Mouse (Mus musculus) hindbrain, postnatal 0 days (tissue): Measurements from ENCODE around the gene Csgalnact2. TPM values are rescaled to one million over a fixed set of nuclear protein-coding genes. Genes with fewer than 3 reads are reported as not detected.

Experiments used
- ATAC-seq: fragments of 200-750 bp; cut with Nextera tagmentation; 2 replicates; pipeline ENCODE4 v1.8.0; 2017; ENCODE audit warnings: mild to moderate bottlenecking, moderate TSS enrichment, moderate library complexity
- DNase-seq: peaks from one replicate; pipeline ENCODE4 v3.0.0-alpha.2; 2015; ENCODE audit warnings: low spot score
- H3K27ac ChIP-seq: fragments of 300-500 bp; sonication (generic); 2 replicates; pipeline ENCODE4 v1.5.1; 2014; ENCODE audit warnings: mild to moderate bottlenecking
- H3K27me3 ChIP-seq: fragments of 300-500 bp; sonication (generic); 2 replicates; pipeline ENCODE4 v1.6.1; 2014; ENCODE audit warnings: low read length, mixed read lengths; ENCODE audit not compliant: insufficient read depth
- H3K36me3 ChIP-seq: fragments of 300-500 bp; sonication (generic); 2 replicates; pipeline ENCODE4 v1.6.1; 2014; ENCODE audit warnings: low read length, mixed read lengths; ENCODE audit not compliant: insufficient read depth
- H3K4me1 ChIP-seq: fragments of 300-500 bp; sonication (generic); 2 replicates; pipeline ENCODE4 v1.6.1; 2014; ENCODE audit warnings: antibody characterized with exemption, low read length, mixed read lengths; ENCODE audit not compliant: insufficient read depth
- H3K4me2 ChIP-seq: fragments of 300-500 bp; sonication (generic); 2 replicates; pipeline ENCODE4 v1.6.1; 2014; ENCODE audit warnings: low read depth, mild to moderate bottlenecking, low read length, moderate library complexity, mixed read lengths
- H3K4me3 ChIP-seq: fragments of 300-500 bp; sonication (generic); 2 replicates; pipeline ENCODE4 v1.5.1; 2014; ENCODE audit warnings: low read length
- H3K9ac ChIP-seq: fragments of 300-500 bp; sonication (generic); replicated peaks from 2 replicates; pipeline ENCODE4 v1.6.1; 2014; ENCODE audit warnings: mild to moderate bottlenecking, low read length, moderate library complexity, mixed read lengths
- H3K9me3 ChIP-seq: fragments of 300-500 bp; sonication (generic); 2 replicates; pipeline ENCODE4 v1.6.1; 2016; ENCODE audit warnings: low read length, mixed read lengths
- CTCF ChIP-seq: IDR thresholded peaks from 2 replicates; pipeline ENCODE4 v1.5.1; 2016; ENCODE audit warnings: antibody characterized with exemption, control low read depth, low read depth
- WGBS: fragments of 180-500 bp; shearing (Covaris S2); extraction: QIAGEN DNeasy Blood & Tissue Kit; methylation state at CpG from one replicate; pipeline ENCODE4 v1.1.7; 2014; 5-methylcytosine and 5-hydroxymethylcytosine counted together
- polyA plus RNA-seq: library from polyadenylated mRNA; unstranded; fragments of >200 nt; fragmentation: Nextera tagmentation; extraction: Ambion mirVana; gene quantifications from 2 replicates; pipeline ENCODE4 v1.2.1, GENCODE M21; 2015
- total RNA-seq: library from RNA; depleted of rRNA; stranded (reverse); fragments of >200 nt; gene quantifications from 2 replicates; pipeline ENCODE4 v1.2.3, GENCODE M21; 2014; rRNA removed

Gene Csgalnact2
- total RNA-seq (7.2 and 11.2 TPM in 2 replicates), polyA plus RNA-seq (9.3 and 11.2 TPM in 2 replicates)

- 5% methylated on average over 64 of the region's 66 CpGs for WGBS
- ATAC-seq (peak; percentile 100), DNase-seq (peak; percentile 93)
- Histone ChIP-seq H3K9me3 (no peaks in the 10 kb centered on the region), H3K4me1 (no peaks in the 10 kb centered on the region), H3K27me3 (no peaks in the 10 kb centered on the region), H3K36me3 (no peaks in the 10 kb centered on the region), H3K27ac (peak within 1 kb of the TSS; percentile 84), H3K4me2 (peak within 1 kb of the TSS; percentile 79), H3K9ac (peak within 1 kb of the TSS; percentile 71), H3K4me3 (peak within 1 kb of the TSS; percentile 92)
- no peak for TF ChIP-seq CTCF
Observed at GRCm38 (mm10) chr6:118138731-118139709, at the start of gene Csgalnact2. Gene Csgalnact2 (minus strand): TSS chr6:118139140.

GRCm38 (mm10) chr6:118188599-118188998, 49.7 kb upstream of the Csgalnact2 start:
- Histone ChIP-seq H3K27me3 (no peaks in the 10 kb centered on the region), H3K9ac (no peak overlapping the region), H3K9me3 (no peaks in the 10 kb centered on the region), H3K4me1 (no peaks in the 10 kb centered on the region), H3K36me3 (no peaks in the 10 kb centered on the region), H3K27ac (no peak overlapping the region), H3K4me3 (no peak overlapping the region), H3K4me2 (no peak overlapping the region)
- 89% methylated on average over 9 of the region's 9 CpGs for WGBS
- DNase-seq (no peak), ATAC-seq (no peak)
- TF ChIP-seq CTCF = no peak

DNA sequence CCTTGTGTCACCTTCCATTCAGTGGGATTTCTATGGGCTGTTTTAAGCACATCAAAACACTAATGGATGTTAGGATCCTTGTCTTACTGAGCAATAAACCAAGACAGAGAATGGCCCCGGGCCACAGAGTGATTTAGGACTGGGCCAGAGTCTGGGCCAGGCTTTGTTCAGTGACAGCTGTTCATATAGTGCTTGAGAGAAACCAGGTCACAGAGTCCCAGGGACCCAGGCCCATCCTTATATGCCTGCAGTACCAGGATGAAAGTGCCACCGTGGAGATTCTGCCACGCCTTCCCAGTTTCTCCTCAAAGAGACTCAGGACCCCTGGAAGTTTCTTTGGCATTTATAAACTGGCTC, 48.3 kb upstream of the Csgalnact2 start:
- H3K36me3 ChIP-seq = no peaks in the 10 kb centered on the region

GRCm38 (mm10) chr6:118186620-118187284, 47.8 kb upstream of the Csgalnact2 start:
- Histone ChIP-seq H3K36me3 (no peaks in the 10 kb centered on the region), H3K9ac (no peak overlapping the region), H3K27me3 (no peaks in the 10 kb centered on the region), H3K4me3 (no peak overlapping the region), H3K4me2 (no peak overlapping the region), H3K9me3 (no peaks in the 10 kb centered on the region), H3K27ac (no peak overlapping the region), H3K4me1 (no peaks in the 10 kb centered on the region)
- ATAC-seq = peak; percentile 58
- no peak for TF ChIP-seq CTCF
- no peak for DNase-seq
- WGBS = 51% methylated on average over 17 of the region's 17 CpGs

More for the DNA sequence above, 48.3 kb upstream of the Csgalnact2 start:
- 71% methylated on average over 3 of the region's 3 CpGs for WGBS
- no peaks in the 10 kb centered on the region for H3K9me3 ChIP-seq
- H3K4me3 ChIP-seq = no peak overlapping the region
- H3K27me3 ChIP-seq = no peaks in the 10 kb centered on the region
- no peak for TF ChIP-seq CTCF
- DNase-seq (no peak), ATAC-seq (no peak)
- H3K4me1 ChIP-seq = no peaks in the 10 kb centered on the region
- no peak overlapping the region for H3K27ac ChIP-seq
- H3K9ac ChIP-seq = no peak overlapping the region
- no peak overlapping the region for H3K4me2 ChIP-seq

DNA sequence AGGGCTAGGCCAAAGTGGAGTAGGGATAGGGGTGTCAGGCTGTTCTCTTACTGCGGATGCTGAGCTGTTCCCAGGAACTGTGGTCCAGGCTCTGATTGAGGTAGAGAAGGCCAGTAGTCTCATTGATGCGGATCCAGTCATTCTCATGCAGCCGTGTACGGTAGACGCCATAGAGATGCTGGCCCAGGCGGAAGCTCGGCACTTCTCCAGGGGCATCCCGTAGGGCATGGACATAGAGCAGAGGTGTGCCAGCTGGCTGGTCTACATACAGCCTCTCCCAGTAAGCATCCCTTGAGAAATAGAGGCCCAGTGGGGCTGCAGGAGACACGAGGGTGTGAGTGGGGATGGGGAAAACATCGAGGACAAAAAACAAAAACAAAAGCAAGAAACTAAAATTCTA, 45.2 kb upstream of the Csgalnact2 start:
- Histone ChIP-seq H3K9me3 (no peaks in the 10 kb centered on the region), H3K36me3 (no peaks in the 10 kb centered on the region), H3K4me3 (no peak overlapping the region), H3K27ac (no peak overlapping the region), H3K27me3 (no peaks in the 10 kb centered on the region), H3K4me1 (no peaks in the 10 kb centered on the region), H3K4me2 (no peak overlapping the region), H3K9ac (no peak overlapping the region)
- TF ChIP-seq CTCF = no peak
- no peak for DNase-seq
- WGBS = 84% methylated on average over 10 of the region's 10 CpGs
- no peak for ATAC-seq

DNA sequence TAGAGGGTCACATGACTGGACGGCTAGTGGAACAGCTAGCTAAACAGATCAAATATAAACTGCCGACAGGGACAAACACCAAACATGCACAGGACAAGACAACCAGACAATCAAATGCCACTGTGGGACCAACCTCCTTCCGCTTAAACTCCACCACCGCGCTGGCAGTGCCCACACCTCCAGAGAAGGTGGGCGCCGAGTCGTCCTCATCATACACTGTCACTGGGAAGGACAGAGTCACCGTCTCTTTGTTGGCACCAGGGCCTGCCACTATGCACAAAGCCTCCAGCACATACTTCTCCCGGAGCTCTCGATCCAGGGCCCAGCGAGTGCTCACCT, 41.1 kb upstream of the Csgalnact2 start:
- Histone ChIP-seq H3K4me1 (no peaks in the 10 kb centered on the region), H3K27ac (no peak overlapping the region), H3K4me2 (no peak overlapping the region), H3K9ac (no peak overlapping the region), H3K9me3 (no peaks in the 10 kb centered on the region), H3K4me3 (no peak overlapping the region), H3K36me3 (no peaks in the 10 kb centered on the region), H3K27me3 (no peaks in the 10 kb centered on the region)
- TF ChIP-seq CTCF = no peak
- ATAC-seq (no peak), DNase-seq (no peak)
- WGBS = 67% methylated on average over 12 of the region's 12 CpGs
